Mouse (Mus musculus) ovary, postnatal 14 days (tissue): Measurements from ENCODE around the gene Lsamp.

Experiments
- DNase-seq: peaks from one replicate; pipeline ENCODE4 v3.0.0; 2022; ENCODE audit warnings: low spot score

Lsamp gene

DNA sequence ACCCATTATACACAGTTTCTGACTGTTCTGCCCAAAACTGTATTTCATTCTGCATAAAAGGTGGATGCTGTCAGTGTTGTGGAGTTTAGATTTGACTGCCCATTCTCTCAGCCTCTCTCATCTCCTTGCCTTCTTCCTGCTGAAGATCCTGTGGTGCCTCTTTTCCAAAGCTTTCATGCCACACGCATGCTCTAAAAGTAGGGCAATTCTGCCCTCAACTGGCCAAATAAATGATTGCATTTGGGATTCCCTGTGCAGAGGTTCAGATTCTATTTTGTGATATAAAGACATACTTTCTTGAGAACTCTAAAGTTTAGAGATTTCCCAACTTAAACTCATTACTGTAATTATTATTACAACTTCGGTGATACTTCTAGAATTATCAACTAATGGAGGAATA lies 1260.5 kb downstream of the Lsamp start:
- DNase-seq: peak; percentile 30

- peak; percentile 62 for DNase-seq
Observed at GRCm38 (mm10) chr16:41258145-41259035, 1274.2 kb downstream of the Lsamp start.

DNA sequence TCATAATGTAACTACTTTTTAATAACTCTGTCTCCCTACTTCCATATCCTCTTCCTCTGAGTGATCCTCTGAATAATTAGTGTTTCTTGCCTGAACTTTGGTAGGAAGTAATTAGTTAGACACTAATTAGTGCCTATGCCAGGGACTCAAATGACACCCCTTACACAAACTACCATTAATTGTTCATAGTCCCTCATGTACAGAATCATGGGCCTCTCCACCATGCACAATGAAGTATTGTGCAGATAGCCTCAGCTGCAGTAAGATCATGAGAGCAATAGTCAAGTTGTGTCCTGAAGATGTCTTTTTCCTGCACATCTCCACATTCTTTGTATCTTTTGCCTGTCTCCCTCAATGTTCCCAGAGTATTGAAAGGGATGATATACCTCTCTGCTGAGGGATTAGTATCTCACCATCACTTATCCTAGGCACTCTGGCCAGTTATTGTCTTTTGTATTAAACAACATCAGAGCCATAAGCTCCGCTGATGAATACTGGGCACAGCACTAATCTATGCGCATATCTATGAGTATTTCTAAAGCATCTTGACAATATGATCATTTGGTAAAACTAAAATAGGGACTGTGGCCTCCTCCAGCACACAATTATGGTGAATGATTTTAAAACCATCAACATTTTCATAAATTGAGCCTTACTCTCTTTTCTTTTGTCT lies 1292.0 kb downstream of the Lsamp start:
- DNase-seq: no peak

DNA sequence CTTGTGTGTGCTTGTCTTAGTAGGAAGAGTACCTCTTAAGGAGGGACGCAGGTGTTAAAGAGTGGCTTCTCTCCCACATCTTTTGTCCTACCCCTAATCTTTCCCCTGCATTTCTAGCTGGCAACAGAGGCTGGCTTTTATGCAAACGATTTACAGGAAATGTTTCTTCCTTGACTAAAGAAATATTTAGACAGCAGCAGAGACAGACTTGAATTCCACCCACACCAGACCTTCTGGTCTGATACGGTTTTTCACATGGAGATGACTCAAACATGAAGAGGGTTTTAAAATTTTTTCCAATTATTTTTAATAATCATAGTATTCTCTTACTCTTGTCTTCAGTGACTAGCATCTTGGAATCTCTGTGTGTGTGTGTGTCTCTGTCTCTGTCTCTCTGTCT lies 1333.8 kb downstream of the Lsamp start:
- DNase-seq: no peak

GRCm38 (mm10) chr16:41343431-41343830 lies 1359.3 kb downstream of the Lsamp start:
- no peak for DNase-seq

DNA sequence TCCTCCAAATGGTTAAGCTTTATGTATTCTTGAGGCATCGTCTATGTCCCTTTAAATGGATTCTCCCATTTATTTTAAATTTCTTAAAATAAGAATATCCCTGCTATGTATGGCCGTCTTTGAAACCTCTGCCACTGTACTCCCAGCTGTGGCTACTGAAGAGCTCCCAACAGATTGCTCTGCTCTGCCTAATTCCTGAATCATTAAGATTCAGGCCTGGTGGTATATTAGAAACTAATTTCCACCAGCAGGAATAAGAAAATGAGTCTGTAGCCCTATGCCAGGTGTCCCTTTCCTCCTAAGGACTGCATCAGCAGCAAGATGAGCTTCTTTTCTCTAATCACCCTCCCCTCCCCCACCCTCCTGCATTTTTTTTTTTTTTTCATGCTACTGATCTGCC lies 1381.0 kb downstream of the Lsamp start:
- DNase-seq: no peak

DNA sequence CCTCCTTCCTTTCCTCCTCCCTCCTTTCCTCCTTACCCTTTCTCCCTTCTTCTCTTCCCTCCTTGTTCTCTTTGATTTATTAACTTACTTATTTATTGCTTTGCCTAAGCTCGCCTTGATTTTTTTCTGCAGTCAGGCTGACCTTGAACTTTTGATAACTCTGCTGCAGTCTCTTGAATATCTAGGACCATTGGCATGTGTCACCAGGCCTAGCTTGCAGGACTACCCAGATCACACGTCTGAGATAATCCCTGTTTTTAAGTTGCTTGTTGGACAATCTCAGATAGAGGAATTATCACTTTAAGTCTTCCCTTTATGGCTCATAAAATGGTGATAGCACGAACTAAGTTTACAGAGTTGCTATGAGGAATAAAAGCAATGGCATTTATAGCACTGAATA lies 1399.5 kb downstream of the Lsamp start:
- DNase-seq: no peak

GRCm38 (mm10) chr16:41384288-41384687 lies 1400.1 kb downstream of the Lsamp start:
- DNase-seq: no peak

GRCm38 (mm10) chr16:41408850-41409249 lies 1424.7 kb downstream of the Lsamp start:
- no peak for DNase-seq

DNA sequence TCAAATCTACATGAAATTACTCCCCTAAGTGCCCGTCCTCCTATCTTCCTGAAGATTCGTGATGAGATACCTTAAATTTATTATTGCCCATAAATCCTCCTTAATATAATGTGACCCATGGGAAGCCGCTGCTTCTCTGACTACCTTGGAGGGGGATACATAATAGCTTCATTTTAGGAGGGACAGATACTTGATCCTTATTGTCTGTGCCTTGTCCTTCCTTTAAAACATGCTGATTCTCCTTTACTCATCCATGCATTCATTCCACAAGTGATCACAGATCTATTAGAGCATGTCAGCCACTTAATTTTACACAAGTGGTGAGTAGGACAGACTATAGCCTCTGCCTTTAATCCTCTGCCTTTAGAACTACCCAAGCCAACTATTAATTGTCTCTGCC lies 1426.5 kb downstream of the Lsamp start:
- no peak for DNase-seq

GRCm38 (mm10) chr16:41417363-41417762 lies 1433.2 kb downstream of the Lsamp start:
- no peak for DNase-seq

DNA sequence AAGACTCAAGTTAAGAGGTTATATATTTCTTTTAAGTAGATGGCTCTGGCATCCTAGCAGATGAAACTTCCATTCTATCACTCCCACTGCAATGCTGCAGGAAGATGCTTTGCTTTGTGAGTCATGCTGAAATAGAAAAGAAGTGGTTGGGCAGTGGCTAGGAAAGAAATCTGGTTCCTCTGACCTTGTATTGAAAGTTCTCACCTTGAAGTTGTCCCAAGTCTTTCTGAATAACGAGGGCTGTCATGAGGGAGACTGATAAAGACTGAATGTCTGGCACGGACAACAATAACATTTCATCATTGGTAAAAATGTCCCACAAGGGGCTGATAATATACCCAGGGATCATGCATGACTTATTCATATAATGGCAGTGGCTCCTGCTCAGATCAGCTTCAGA lies 1483.2 kb downstream of the Lsamp start:
- no peak for DNase-seq

- no peak for DNase-seq
Observed at GRCm38 (mm10) chr16:41478694-41479093, 1494.5 kb downstream of the Lsamp start.

GRCm38 (mm10) chr16:41481832-41482231 lies 1497.7 kb downstream of the Lsamp start:
- DNase-seq: no peak

DNA sequence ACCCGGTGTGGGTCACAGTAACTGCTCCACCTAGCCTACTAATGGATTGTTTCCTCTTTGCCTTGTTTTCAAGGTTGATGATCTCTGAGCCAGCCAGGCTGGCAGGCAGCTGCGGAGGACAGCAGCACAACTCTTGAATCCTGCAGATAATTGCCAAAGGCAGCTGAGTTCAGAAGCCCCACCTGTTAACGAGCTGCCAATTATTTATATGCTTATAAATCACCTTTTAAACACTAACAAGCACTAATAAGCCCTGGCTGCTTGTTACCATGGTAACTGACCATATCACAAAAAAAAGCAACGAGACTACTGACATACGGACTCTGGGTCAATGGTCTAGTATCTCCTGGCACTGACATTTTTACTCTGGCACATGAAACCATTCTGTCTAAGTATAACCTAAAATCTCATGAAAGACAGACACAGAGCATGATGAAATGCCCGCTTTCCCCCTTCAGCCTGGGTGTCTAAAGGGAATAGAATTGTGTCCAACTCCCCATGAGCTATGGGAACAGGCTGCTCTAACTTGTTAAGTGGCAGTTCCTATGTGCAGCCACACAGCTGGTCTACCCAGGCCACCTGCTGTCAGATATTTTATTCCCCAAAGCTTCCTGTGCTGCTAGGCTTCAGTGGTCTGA lies 1526.9 kb downstream of the Lsamp start:
- DNase-seq: no peak

DNA sequence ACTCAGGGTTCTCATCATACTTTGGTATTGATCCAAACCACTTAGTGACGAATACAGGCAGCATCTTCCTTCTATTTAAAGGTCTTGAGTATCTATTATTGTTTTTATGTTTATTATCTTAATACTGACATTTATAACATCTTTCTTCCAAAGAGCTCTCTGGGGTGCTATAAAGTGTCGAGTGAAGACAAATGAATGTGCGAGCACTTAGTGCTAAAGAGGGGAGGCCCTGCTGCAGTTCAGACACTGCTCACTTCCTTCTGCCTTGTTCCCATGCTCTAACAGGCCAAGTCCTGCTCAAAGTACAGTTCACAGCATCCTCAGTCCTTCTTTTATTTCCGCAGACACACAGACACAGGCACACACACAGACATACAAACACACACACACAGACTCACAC lies 1537.4 kb downstream of the Lsamp start:
- DNase-seq: no peak

DNA sequence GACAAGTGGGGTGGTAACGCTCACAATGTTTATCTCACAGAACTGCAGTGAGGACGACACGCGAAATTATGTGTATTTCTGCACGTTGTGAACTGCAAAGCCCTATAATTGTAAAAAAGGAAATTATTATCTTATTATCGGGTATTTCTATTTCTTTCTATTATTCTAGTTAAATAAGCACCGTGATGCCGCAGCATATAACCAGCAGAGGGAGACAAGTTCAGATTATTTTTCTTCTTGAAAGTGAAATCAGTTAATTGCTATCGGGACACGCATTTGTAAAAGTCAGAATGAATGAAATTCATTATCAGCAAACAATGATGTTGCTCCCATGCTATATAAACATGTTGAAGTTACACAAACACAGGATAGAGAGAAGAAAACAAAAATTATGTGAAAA lies 1540.1 kb downstream of the Lsamp start:
- DNase-seq: no peak

- peak; percentile 14 for DNase-seq
Observed at GRCm38 (mm10) chr16:41532661-41533551, 1548.7 kb downstream of the Lsamp start.

DNA sequence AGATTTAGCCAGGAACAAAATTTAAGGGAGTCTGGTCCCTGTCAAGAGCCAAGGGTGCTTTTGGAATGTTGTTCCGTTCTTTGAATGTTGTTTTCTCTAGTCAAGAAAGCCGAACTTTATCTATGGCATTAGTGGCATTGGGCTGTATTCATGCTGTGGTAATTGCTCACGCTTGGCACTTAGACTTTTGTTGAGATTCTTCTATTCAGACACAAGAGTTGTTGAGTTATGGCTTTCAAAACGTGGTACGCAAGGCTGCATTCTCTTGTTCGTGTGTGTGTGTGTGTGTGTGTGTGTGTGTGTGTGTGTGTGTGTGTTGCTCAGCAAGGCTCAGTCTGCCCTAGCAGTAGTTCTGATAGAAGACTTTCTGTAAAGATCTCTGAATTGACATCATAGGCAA lies 1549.5 kb downstream of the Lsamp start:
- no peak for DNase-seq

- no peak for DNase-seq
Observed at GRCm38 (mm10) chr16:41535806-41536205, 1551.6 kb downstream of the Lsamp start.

DNA sequence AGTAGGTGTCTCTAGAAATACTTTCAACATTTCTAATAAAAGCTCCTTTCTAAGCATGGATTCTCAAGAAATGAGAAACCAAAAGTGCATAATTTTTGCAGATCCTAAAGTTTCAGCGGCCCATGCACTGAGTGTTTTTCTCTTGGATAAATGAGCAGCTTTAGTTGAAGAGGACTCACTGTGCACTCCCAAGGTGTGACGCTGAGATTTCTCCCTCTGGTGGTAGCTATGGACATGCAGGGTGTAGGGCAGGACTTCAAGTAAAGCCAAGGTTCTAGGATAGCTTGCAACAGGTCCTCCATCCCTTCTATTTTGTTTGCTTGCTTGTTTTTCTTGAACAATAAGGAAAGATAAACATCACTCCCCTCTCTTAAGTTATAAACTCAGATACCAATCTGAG lies 1558.5 kb downstream of the Lsamp start:
- no peak for DNase-seq

DNA sequence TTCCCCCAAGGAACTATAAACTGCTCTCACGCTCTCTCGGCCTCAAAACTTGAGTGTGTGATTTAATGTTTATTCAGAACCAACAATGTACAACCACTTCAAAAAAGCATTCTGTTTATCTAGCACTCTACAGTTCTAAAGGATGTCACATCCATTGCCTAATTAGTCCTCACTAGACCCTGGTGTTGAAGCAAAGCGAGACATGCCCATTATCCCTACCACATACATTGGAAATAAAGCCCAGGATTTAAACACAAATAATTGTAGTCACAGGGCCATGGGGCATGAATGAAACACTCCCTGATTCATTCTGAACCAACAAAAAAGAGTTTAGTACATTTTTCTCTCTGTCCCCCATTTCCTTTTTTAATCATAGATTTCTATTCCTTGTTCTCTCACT lies 1567.0 kb downstream of the Lsamp start:
- no peak for DNase-seq
